Mouse (Mus musculus): Measurements from ENCODE around the gene Fchsd2.

The Fchsd2 gene

DNA sequence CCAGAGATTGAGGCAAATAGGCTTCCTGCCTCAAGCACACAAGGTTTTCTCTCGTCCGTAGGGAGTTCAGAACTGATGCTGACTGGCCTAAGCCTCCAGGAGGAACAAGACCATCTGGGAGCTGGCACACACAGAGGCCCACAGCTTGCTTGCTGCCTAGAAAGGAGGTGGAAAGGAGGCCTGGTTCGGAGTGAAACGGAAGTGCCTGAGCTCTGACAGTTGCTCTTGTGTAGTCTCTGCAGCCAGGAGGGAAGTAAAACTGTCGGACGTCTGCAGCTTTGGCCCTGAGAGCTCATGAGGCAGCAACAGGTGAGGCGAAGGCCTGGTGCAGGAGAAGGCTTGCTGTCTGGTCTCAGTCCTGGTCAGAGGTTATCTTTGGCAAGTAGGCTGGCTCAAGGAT is at the start of gene Fchsd2:
Gene Fchsd2 (plus strand): TSS at position 246 of the 400 bp plus-strand sequence.
- H3K36me3 ChIP-seq (ENCODE audit: control insufficient read depth, insufficient read depth, low read length, poor library complexity, severe bottlenecking), result no peaks in the 10 kb centered on the region
- DNase-seq (ENCODE audit: low read depth, low spot score), result peak; percentile 70
- no peaks in the 10 kb centered on the region for H3K27me3 ChIP-seq (ENCODE audit: control insufficient read depth, insufficient read depth, low read length, poor library complexity, severe bottlenecking)

DNA sequence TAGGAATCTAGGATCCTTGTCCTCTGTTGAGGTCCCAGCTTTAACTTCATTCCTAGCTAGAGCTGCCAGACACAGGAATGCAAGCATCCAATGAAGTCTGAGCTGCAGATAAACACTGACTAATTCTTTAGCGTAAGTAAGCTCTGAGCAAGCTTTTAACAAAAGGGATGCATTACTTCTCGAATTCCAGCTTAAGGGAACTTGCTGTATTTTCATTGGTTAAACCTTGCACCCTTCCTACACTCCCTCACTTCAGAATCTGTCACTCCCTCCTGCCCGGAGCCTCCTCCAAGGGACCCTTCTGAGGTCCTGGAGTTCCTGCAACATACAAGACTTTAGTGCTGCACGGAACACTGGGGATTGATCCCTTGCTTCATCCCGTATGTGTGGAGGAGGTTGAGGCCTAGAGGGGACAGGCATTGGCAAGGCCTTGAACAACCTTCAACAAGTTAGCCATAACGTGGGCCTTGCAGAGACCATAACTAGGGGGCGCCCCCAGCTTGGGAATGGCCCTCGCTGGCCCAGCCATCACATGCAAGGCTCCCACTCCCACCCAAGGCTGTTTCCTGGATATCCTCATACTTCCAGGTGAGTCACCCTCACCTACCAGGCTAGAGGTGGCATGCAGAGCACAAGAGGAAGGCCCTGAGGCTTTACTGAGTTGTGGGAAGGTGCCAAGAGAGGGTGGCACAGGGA is 48.7 kb upstream of the Fchsd2 start:
- Histone ChIP-seq H3K36me3 (ENCODE audit: control insufficient read depth, insufficient read depth, low read length, poor library complexity, severe bottlenecking) (no peaks in the 10 kb centered on the region), H3K27me3 (ENCODE audit: control insufficient read depth, insufficient read depth, low read length, poor library complexity, severe bottlenecking) (no peaks in the 10 kb centered on the region)
- no peak for DNase-seq (ENCODE audit: low read depth, low spot score)

DNA sequence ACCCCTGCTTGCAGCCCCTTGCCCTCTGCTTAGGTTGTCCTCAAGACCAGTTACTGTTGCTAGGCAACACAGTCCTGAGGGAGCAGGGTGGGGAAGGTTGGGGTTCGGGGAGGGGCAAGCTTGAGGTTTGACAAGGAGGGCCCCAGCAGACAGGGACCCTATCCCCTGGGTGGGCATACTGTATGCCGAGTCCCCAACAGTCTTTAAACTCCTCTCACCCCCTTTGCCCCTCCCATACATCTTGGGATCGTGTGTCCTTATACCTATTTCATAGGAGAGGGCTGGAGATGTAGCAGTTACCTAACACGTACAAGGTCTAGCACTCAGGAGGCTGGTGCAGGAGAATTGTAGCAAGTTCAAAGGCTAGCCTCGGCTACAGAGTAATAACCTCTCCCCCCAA is 44.4 kb upstream of the Fchsd2 start:
- H3K36me3 ChIP-seq (ENCODE audit: control insufficient read depth, insufficient read depth, low read length, poor library complexity, severe bottlenecking), result no peaks in the 10 kb centered on the region
- H3K27me3 ChIP-seq (ENCODE audit: control insufficient read depth, insufficient read depth, low read length, poor library complexity, severe bottlenecking), result no peaks in the 10 kb centered on the region
- DNase-seq (ENCODE audit: low read depth, low spot score), result no peak

DNA sequence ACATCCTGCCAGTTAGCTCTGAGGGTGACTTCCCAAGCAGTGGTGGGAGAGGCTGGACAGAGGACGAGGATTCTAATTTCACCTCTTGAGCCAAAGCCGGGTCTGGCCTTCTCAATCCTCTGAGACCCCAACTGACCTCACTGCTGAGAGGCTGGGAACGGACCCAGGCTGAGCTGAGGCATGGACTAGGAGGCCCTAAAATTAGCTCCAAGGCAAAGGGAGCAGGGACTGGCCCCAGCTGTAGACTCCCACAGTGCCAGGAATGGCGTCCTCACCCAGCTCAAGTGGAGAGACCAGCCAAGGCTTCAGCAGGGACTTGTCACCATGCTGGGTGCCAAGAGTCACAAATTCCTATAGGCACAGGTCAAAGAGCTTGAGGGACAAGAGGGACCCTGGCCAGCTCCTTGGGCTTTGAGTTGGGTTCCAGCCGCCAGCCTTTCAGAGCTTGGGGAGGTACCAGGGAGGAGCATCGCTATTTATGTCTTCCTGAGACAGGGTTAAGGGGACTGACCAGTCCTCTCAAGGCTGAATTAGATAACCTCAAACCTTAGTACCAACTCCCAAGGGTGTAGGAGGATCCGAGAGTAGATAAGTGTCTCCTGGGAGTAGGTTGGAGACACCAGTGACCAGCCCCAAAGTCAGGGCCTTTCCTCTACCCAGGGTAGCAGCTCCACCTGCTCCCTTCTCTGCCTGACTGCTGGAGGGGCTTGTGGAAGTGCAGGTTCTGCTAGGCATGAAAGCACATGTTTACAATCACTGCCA is 43.2 kb upstream of the Fchsd2 start:
- H3K27me3 ChIP-seq (ENCODE audit: control insufficient read depth, insufficient read depth, low read length, poor library complexity, severe bottlenecking), result no peaks in the 10 kb centered on the region
- no peak for DNase-seq (ENCODE audit: low read depth, low spot score)
- no peaks in the 10 kb centered on the region for H3K36me3 ChIP-seq (ENCODE audit: control insufficient read depth, insufficient read depth, low read length, poor library complexity, severe bottlenecking)

DNA sequence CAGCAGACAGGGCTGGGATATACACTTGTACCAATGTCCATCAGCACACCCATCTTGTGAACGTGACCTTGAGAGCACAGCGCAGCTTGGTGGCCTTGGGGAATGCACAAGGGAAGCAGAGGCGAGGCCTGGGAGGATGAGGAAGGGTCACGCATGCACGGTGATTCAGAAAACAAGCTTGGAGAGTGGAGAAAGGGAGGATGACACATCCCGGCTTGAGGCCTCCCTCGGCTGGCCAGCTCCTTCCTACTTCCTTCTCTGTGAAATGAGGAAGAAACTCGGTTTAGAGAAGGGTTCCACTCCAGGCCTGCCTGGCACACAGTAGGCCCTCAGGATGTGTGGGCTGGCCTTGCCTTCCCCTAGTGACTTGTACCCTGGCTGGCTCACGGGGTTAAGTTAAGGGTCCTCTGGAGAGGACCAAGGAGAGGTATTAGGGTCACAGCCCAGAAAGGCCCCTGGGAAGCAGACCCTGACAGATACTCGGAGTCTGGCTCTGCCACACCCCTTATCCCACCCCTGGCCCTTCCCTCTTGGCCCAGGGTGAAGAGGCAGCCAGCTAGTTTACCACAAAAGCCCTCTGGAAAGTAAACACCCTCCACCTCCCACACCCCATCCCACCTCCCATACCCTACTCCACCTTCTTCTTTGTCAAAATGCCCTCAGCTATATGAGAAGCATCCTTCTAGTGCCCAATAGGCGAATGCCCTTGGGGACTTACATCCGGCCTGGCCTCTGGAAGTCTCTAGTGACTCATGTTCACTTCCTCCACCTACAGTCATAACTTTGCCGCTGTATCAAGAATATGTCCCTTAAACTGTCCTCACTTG is 41.7 kb upstream of the Fchsd2 start:
- Histone ChIP-seq H3K36me3 (ENCODE audit: control insufficient read depth, insufficient read depth, low read length, poor library complexity, severe bottlenecking) (no peaks in the 10 kb centered on the region), H3K27me3 (ENCODE audit: control insufficient read depth, insufficient read depth, low read length, poor library complexity, severe bottlenecking) (no peaks in the 10 kb centered on the region)
- peak; percentile 37 for DNase-seq (ENCODE audit: low read depth, low spot score)

DNA sequence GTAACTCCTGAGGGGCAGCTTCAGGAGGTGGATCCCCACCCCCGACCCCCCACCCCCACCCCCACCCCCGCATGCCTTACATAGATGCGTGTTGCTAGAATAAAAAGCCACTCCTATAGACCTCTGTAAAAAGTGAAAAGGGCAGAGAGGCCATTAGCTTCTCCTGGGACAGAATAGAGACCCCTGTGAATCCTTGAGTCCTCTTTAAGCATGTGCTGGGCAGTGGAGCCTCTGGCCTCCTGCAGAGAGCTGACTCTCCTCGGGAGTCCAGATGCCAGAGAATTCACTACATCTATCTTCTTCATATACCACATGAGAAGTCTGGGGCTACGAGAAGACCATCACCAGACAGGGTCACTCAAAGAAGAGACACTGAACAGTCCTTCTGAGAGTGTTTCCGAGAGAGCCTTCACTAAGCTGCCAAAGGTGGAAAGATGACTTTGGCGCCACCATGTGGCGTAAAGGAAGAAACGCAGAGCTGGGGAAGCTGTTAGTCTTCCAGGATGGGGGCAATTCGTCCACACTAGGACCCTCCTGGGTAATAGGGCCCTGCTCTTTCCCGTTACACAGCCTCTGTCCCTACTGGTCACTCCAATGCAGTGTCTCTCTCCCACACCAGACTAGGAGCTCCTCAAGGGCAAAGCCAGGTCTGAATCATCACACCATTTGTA is 41.0 kb upstream of the Fchsd2 start:
- peak; percentile 86 for DNase-seq (ENCODE audit: low read depth, low spot score)
- Histone ChIP-seq H3K36me3 (ENCODE audit: control insufficient read depth, insufficient read depth, low read length, poor library complexity, severe bottlenecking) (no peaks in the 10 kb centered on the region), H3K27me3 (ENCODE audit: control insufficient read depth, insufficient read depth, low read length, poor library complexity, severe bottlenecking) (no peaks in the 10 kb centered on the region)

DNA sequence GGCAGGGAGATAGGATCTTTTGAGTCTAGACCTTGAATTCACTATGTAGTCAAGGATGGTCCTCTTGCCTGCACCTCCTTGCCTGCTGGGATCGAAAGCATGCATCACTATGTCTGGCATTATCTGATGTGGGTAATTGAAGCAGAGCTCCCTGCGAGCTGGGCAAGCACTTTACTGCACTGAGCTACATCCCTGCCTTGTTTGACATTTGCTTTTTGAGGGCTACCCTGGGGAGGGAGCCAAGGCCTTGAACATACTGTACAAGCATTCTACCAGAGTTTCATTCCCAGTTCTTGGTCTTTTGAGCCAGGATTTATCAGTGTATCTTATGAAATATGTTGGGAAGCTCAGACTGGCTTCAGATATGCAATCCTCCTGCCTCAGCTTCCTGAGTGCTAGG is 39.5 kb upstream of the Fchsd2 start:
- DNase-seq (ENCODE audit: low read depth, low spot score), result no peak
- Histone ChIP-seq H3K36me3 (ENCODE audit: control insufficient read depth, insufficient read depth, low read length, poor library complexity, severe bottlenecking) (no peaks in the 10 kb centered on the region), H3K27me3 (ENCODE audit: control insufficient read depth, insufficient read depth, low read length, poor library complexity, severe bottlenecking) (no peaks in the 10 kb centered on the region)

DNA sequence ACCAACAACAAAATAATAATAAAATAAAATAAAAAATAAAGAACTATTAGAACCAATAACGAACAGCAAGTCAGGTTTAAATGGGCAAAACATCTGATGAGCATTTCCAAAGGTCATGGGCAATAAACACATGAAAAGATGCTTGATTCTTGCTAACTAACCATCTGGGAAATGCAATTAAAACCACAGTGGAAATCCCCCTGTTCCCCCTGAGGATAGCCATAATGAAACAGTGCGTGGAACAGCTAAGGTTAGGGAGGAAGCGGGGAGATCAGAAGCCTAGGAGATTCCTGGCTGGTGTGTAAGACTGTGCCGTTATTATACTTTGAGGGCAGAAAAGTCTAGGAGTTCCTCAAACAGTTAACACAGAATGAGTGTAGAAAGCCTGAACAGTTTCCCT is 35.4 kb upstream of the Fchsd2 start:
- DNase-seq (ENCODE audit: low read depth, low spot score), result peak; percentile 57
- H3K36me3 ChIP-seq (ENCODE audit: control insufficient read depth, insufficient read depth, low read length, poor library complexity, severe bottlenecking), result no peaks in the 10 kb centered on the region
- no peaks in the 10 kb centered on the region for H3K27me3 ChIP-seq (ENCODE audit: control insufficient read depth, insufficient read depth, low read length, poor library complexity, severe bottlenecking)

DNA sequence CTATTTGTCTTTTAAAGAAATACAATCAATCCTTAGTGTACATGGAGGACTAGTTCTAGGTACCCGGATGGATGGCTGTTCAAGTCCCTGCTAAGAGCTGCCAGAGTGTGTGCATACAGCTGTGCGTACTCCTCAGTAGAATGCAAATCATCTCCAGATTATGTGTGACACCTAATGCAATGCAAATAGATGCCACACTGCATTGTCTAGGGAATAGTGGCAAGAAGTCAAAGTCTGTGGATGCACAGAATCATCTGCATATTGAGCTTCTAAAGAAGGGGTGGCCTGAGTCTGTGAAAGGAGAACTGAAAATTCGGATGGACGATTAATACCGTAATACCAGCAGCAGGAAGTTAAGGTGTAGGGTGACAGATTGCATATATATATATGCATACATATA is 33.5 kb upstream of the Fchsd2 start:
- Histone ChIP-seq H3K36me3 (ENCODE audit: control insufficient read depth, insufficient read depth, low read length, poor library complexity, severe bottlenecking) (no peaks in the 10 kb centered on the region), H3K27me3 (ENCODE audit: control insufficient read depth, insufficient read depth, low read length, poor library complexity, severe bottlenecking) (no peaks in the 10 kb centered on the region)
- peak; percentile 89 for DNase-seq (ENCODE audit: low read depth, low spot score)

DNA sequence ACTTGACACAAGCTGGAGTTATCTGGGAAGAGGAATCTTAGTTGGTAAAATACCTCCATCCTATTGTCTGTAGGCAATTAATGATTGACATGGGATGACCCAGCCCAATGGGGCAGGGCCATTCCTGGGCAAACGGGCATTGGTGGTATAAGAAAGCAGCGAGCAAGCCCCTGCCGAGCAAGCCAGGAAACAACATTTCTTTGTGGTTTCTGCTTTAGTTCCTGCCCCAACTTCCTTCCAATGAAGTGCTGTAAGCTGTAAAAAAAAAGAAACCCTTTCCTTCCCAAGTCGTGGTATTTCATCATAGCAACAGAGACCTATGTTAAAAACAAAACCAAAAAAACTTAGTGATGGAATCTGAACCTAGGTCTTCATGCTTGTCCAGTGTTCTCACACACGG is 32.2 kb upstream of the Fchsd2 start:
- DNase-seq (ENCODE audit: low read depth, low spot score), result peak; percentile 65
- Histone ChIP-seq H3K36me3 (ENCODE audit: control insufficient read depth, insufficient read depth, low read length, poor library complexity, severe bottlenecking) (no peaks in the 10 kb centered on the region), H3K27me3 (ENCODE audit: control insufficient read depth, insufficient read depth, low read length, poor library complexity, severe bottlenecking) (no peaks in the 10 kb centered on the region)

DNA sequence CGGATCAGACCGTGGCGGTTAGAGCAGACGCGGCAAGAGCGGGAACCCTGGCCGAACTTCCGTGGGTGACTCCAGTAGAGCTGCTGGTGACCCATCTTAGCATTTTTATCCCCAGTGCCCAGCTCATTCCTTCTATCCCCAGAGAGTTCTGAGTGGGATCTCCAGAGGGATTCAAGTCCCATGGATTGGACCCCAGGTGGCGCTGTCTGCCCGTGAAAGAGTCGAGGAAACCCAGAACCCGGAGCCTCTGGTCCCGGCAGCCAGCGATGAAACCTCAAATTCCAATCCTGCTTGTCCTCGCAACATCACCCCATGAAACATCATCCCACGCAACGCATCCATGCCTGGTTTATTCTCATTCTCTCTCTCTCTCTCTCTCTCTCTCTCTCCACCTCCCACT is 31.3 kb upstream of the Fchsd2 start:
- peak; percentile 72 for DNase-seq (ENCODE audit: low read depth, low spot score)
- H3K27me3 ChIP-seq (ENCODE audit: control insufficient read depth, insufficient read depth, low read length, poor library complexity, severe bottlenecking), result no peaks in the 10 kb centered on the region
- no peaks in the 10 kb centered on the region for H3K36me3 ChIP-seq (ENCODE audit: control insufficient read depth, insufficient read depth, low read length, poor library complexity, severe bottlenecking)

DNA sequence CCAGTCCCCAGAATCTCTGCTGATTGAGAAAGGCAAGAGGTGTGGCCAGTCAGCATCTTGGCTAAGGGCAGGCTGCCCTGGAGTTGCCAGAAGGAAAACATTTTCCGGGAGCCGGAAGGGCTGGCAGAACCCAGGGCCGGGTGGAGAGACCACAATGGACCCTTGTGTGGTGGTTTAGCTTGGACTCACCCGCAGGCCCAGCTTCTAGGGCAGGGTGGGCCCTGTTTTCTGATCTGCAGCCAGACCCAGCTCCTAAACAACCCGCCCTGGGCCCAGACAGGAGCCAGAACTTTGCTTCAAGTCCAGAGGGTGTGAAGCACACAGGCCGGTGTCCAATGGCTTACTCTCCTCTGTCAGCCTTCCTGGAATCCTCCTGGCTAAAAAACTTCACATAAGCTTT is 30.4 kb upstream of the Fchsd2 start:
- no peaks in the 10 kb centered on the region for H3K36me3 ChIP-seq (ENCODE audit: control insufficient read depth, insufficient read depth, low read length, poor library complexity, severe bottlenecking)
- H3K27me3 ChIP-seq (ENCODE audit: control insufficient read depth, insufficient read depth, low read length, poor library complexity, severe bottlenecking), result no peaks in the 10 kb centered on the region
- no peak for DNase-seq (ENCODE audit: low read depth, low spot score)

DNA sequence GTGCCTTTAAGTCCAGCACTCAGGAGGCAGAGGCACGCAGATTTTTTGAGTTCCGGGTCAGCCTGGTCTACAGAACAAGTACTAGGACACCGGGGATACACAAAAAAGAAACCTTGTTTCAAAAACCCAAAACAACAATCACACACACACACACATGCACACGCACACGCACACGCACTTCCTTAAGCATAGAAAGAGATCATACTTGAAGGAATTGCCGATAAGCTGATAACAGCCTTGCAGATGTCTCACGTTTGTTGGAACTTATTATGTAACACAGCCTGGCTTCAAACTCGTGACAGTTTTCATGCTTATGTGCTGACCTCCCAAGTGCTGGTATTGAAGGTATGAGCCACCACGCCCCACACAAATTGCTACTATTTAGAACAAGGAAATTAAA is 29.1 kb upstream of the Fchsd2 start:
- DNase-seq (ENCODE audit: low read depth, low spot score), result no peak

DNA sequence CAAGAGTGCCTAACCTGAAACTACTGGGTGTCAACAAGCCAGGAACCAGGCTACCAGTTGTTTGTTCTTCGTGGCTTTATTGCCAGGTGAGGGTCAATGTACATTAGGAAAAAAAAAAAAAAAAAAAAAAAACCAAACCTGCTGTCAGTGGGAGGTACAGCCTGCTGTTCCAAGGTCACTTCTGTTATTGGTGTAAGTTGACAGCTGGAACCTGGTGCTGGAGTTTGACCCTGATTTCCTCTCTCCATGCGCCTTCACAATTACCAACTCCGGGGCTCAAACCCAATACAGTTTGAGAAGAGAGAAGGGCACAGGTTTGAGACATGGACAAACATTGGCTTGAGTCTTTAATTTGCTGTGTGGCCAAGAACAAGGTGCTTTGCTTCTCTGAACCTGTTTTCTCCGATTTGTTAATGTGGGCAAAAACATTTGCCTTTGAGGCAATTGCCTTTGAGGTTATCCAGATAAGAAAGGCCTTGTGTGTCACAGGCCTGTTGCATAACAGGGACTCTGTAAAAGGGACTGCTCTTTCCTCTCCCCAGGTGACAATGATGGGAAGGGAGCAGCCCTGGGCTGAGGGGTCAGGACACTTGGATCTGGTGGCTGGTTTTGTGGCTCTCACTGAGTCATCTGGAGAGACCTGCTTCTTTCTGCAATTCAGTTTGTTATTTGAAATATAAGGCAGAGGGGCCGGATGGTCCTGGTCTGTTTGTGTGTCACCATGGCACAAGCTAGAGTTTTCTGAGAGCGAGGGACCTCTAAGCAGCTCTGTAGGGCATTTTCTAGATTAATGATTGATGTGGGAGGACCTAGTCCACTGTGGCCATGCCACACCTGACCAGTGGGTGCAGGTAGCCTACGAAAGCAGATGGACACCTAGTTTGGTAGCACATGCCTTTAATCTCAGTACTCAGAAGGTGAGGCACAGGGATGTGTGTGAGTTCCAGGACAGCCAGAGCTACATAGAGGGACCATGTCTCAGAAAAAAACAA is 27.7 kb upstream of the Fchsd2 start:
- no peaks in the 10 kb centered on the region for H3K27me3 ChIP-seq (ENCODE audit: control insufficient read depth, insufficient read depth, low read length, poor library complexity, severe bottlenecking)
- no peaks in the 10 kb centered on the region for H3K36me3 ChIP-seq (ENCODE audit: control insufficient read depth, insufficient read depth, low read length, poor library complexity, severe bottlenecking)
- no peak for DNase-seq (ENCODE audit: low read depth, low spot score)

More for the DNA sequence above, 29.1 kb upstream of the Fchsd2 start:
- H3K36me3 ChIP-seq (ENCODE audit: control insufficient read depth, insufficient read depth, low read length, poor library complexity, severe bottlenecking), result no peaks in the 10 kb centered on the region
- H3K27me3 ChIP-seq (ENCODE audit: control insufficient read depth, insufficient read depth, low read length, poor library complexity, severe bottlenecking), result no peaks in the 10 kb centered on the region
